8 mouse cellular contexts compared by ENCODE assay signal in genomic region chr6:146576903-146577302, GRCm38 (mm10). TPM values are rescaled to one million over a fixed set of nuclear protein-coding genes. Genes with fewer than 3 reads are reported as not detected.
A peak's percentile ranks its signal among the peaks of the same experiment; 100 is the strongest.
DNase-seq lines count a peak whose midpoint lies in the region; ATAC-seq and TF ChIP-seq lines count a peak whose summit lies in the region.

TSS of gene Fgfr1op2 (plus strand) at chr6:146577203.

- H3K4me1 ChIP-seq in testis, adult 2 months (ENCODE audit: control insufficient read depth, insufficient read depth, low read length), result peaks cover 3% of the 10 kb centered on the region
- H3K4me1 ChIP-seq in embryonic facial prominence, embryonic 14.5 days (ENCODE audit: control insufficient read depth, insufficient read depth, low read length), result peaks cover 25% of the 10 kb centered on the region
- H3K4me1 ChIP-seq in heart, embryonic 16.5 days (ENCODE audit: control insufficient read depth, insufficient read depth, low read length), result peaks cover 23% of the 10 kb centered on the region
- H3K4me1 ChIP-seq in neural tube, embryonic 14.5 days (ENCODE audit: control insufficient read depth, insufficient read depth, low read length), result peaks cover 28% of the 10 kb centered on the region

- under 1% methylated on average over 13 of the region's 13 CpGs for WGBS in embryonic facial prominence, embryonic 14.5 days
- 0% methylated on average over 13 of the region's 13 CpGs for WGBS in heart, embryonic 16.5 days
- 3% methylated on average over 13 of the region's 13 CpGs for WGBS in neural tube, embryonic 14.5 days

- peak within 1 kb of the TSS; percentile 71 for H3K4me2 ChIP-seq in embryonic facial prominence, embryonic 14.5 days (ENCODE audit: low read depth, low read length)
- H3K4me2 ChIP-seq in heart, embryonic 16.5 days (ENCODE audit: low read depth, low read length), result peak within 1 kb of the TSS; percentile 75
- peak within 1 kb of the TSS; percentile 79 for H3K4me2 ChIP-seq in neural tube, embryonic 14.5 days (ENCODE audit: low read depth, low read length)

- peak within 1 kb of the TSS; percentile 97 for H3K4me3 ChIP-seq in testis, adult 2 months (ENCODE audit: control insufficient read depth, low read depth, low read length)
- H3K4me3 ChIP-seq in embryonic facial prominence, embryonic 14.5 days (ENCODE audit: low read depth, low read length), result peak within 1 kb of the TSS; percentile 62
- peak within 1 kb of the TSS; percentile 90 for H3K4me3 ChIP-seq in heart, embryonic 16.5 days (ENCODE audit: low read length)
- H3K4me3 ChIP-seq in neural tube, embryonic 14.5 days (ENCODE audit: low read depth, low read length), result peak within 1 kb of the TSS; percentile 85

- no peaks in the 10 kb centered on the region for H3K27me3 ChIP-seq in testis, adult 2 months (ENCODE audit: control insufficient read depth, insufficient read depth, low read length)
- H3K27me3 ChIP-seq in embryonic facial prominence, embryonic 14.5 days (replicated peaks; ENCODE audit: control insufficient read depth, insufficient read depth, low read length), result no peaks in the 10 kb centered on the region
- H3K27me3 ChIP-seq in heart, embryonic 16.5 days (ENCODE audit: control insufficient read depth, insufficient read depth, low read length), result no peaks in the 10 kb centered on the region
- no peaks in the 10 kb centered on the region for H3K27me3 ChIP-seq in neural tube, embryonic 14.5 days (ENCODE audit: control insufficient read depth, insufficient read depth, low read length)

- peak within 1 kb of the TSS; percentile 99 for H3K27ac ChIP-seq in testis, adult 2 months (ENCODE audit: control insufficient read depth, insufficient read depth, low read depth, low read length)
- peak within 1 kb of the TSS; percentile 98 for H3K27ac ChIP-seq in embryonic facial prominence, embryonic 14.5 days (replicated peaks; ENCODE audit: low read depth, low read length)
- peak within 1 kb of the TSS; percentile 90 for H3K27ac ChIP-seq in heart, embryonic 16.5 days (ENCODE audit: low read length)
- H3K27ac ChIP-seq in neural tube, embryonic 14.5 days (ENCODE audit: low read depth, low read length), result peak within 1 kb of the TSS; percentile 97

- intact Hi-C loops in left cerebral cortex, postnatal 4 days (cut with DNase I), result no loop called here

- no peak for DNase-seq in testis, postnatal 10 days (ENCODE audit: low spot score)
- DNase-seq in embryonic facial prominence, embryonic 14.5 days (ENCODE audit: low spot score), result no peak
- DNase-seq in left cerebral cortex, postnatal 4 days, result no peak
- no peak for DNase-seq in Muller cell, postnatal 12 days (ENCODE audit: inconsistent ontology term)
- no peak for DNase-seq in right cerebral cortex, postnatal 4 days

- no peak for ATAC-seq in embryonic facial prominence, embryonic 14.5 days (ENCODE audit: low read depth)
- no peak; the same call in 1 of the 2 replicates for ATAC-seq in heart, embryonic 16.5 days (replicated peaks; ENCODE audit: extremely low read depth, insufficient read depth, low FRiP score)
- no peak for ATAC-seq in neural tube, embryonic 14.5 days (ENCODE audit: low read depth)

- TF ChIP-seq POLR2A in testis, adult 2 months (IDR thresholded peaks at IDR 0.05; ENCODE audit: control insufficient read depth, low read depth, low read length), result no peak

- H3K9me3 ChIP-seq in embryonic facial prominence, embryonic 14.5 days (ENCODE audit: control insufficient read depth, low read length), result no peaks in the 10 kb centered on the region
- no peaks in the 10 kb centered on the region for H3K9me3 ChIP-seq in heart, embryonic 16.5 days (replicated peaks; ENCODE audit: control insufficient read depth, low read length)
- H3K9me3 ChIP-seq in neural tube, embryonic 14.5 days (ENCODE audit: control insufficient read depth, low read length), result no peaks in the 10 kb centered on the region

- peak within 1 kb of the TSS; percentile 86 for H3K9ac ChIP-seq in embryonic facial prominence, embryonic 14.5 days (ENCODE audit: low read depth, low read length)
- peak within 1 kb of the TSS; percentile 96 for H3K9ac ChIP-seq in heart, embryonic 16.5 days (ENCODE audit: low read length)
- H3K9ac ChIP-seq in neural tube, embryonic 14.5 days (replicated peaks; ENCODE audit: low read depth, low read length), result peak within 1 kb of the TSS; percentile 86

- no peak for TF ChIP-seq CTCF in testis, adult 2 months (IDR thresholded peaks at IDR 0.05; ENCODE audit: control insufficient read depth, insufficient read depth, insufficient replicate concordance, low read depth, low read length)

- 0 out of 2 replicates have a peak, but pooled peaks cover 1% of the 10 kb centered on the region for H3K36me3 ChIP-seq in testis, adult 2 months (ENCODE audit: control insufficient read depth, insufficient read depth, low read length)
- H3K36me3 ChIP-seq in embryonic facial prominence, embryonic 14.5 days (ENCODE audit: control insufficient read depth, insufficient read depth, low read length), result peaks cover 3% of the 10 kb centered on the region; the same call in 1 of the 2 replicates
- no peaks in the 10 kb centered on the region for H3K36me3 ChIP-seq in heart, embryonic 16.5 days (ENCODE audit: control insufficient read depth, insufficient read depth)
- H3K36me3 ChIP-seq in neural tube, embryonic 14.5 days (ENCODE audit: control insufficient read depth, insufficient read depth, low read length), result no peaks in the 10 kb centered on the region

RNA-seq across cellular contexts. Expression of gene Fgfr1op2, which starts in this region (rescaled TPM):
- 154 and 181 TPM in 2 replicates for polyA plus RNA-seq in testis, adult 2 months (2012; rRNA removed)
- polyA plus RNA-seq in embryonic facial prominence, embryonic 14.5 days (2014; fragmentation: Nextera tagmentation; extraction: Ambion mirVana), result 91.6 and 94.2 TPM in 2 replicates
- polyA plus RNA-seq in heart, embryonic 16.5 days (2015; fragmentation: Nextera tagmentation; extraction: Ambion mirVana), result 89.3 and 104 TPM in 2 replicates
- 10 to 100 TPM; 29.3 to 29.8 TPM for total RNA-seq in left cerebral cortex, postnatal 4 days (2021)
- polyA plus RNA-seq in neural tube, embryonic 14.5 days (2014; fragmentation: Nextera tagmentation; extraction: Ambion mirVana), result 44.7 and 47.6 TPM in 2 replicates
